Mouse (Mus musculus) heart, adult 9 months (tissue): Measurements from ENCODE around the gene 2410002F23Rik.
"Not testable (repeated sequence)": the region's sequence is repeated elsewhere in the genome, so short reads cannot be mapped to it uniquely, and the experiment has no call there.

Experiments
- DNase-seq, 2 experiments: peaks; one replicate each; pipeline ENCODE4 v3.0.0; 2022; ENCODE audit warnings: low spot score in 2 of 2

2410002F23Rik gene

GRCm38 (mm10) chr7:44262791-44263643 is 16.5 kb downstream of the 2410002F23Rik start:
- peak; percentile 69 to 92 for DNase-seq

- DNase-seq: no peak
These were observed 21.6 kb downstream of the 2410002F23Rik start for GRCm38 (mm10) chr7:44268117-44268516.

- DNase-seq: no peak
These were observed 22.9 kb downstream of the 2410002F23Rik start for GRCm38 (mm10) chr7:44269397-44269796.

GRCm38 (mm10) chr7:44271309-44271708 is 24.8 kb downstream of the 2410002F23Rik start:
- no peak for DNase-seq

- DNase-seq: no peak
These were observed 26.0 kb downstream of the 2410002F23Rik start for GRCm38 (mm10) chr7:44272546-44272945.

GRCm38 (mm10) chr7:44273446-44273845 is 26.9 kb downstream of the 2410002F23Rik start:
- DNase-seq: no peak

- DNase-seq: no peak
These were observed 27.6 kb downstream of the 2410002F23Rik start for GRCm38 (mm10) chr7:44274096-44274495.

GRCm38 (mm10) chr7:44275546-44275945 is 29.0 kb downstream of the 2410002F23Rik start:
- no peak for DNase-seq

- DNase-seq: no peak
These were observed 30.1 kb downstream of the 2410002F23Rik start for GRCm38 (mm10) chr7:44276461-44277249.

- DNase-seq: no peak
These were observed 30.7 kb downstream of the 2410002F23Rik start for GRCm38 (mm10) chr7:44277250-44277622.

GRCm38 (mm10) chr7:44280959-44281358 is 34.4 kb downstream of the 2410002F23Rik start:
- DNase-seq: no peak

- no peak for DNase-seq
These were observed 35.1 kb downstream of the 2410002F23Rik start for GRCm38 (mm10) chr7:44281586-44281985.

- no peak for DNase-seq
These were observed 41.2 kb downstream of the 2410002F23Rik start for GRCm38 (mm10) chr7:44287760-44288159.

GRCm38 (mm10) chr7:44290986-44291385 is 44.5 kb downstream of the 2410002F23Rik start:
- no peak for DNase-seq

- DNase-seq: no peak
These were observed 44.9 kb downstream of the 2410002F23Rik start for GRCm38 (mm10) chr7:44291418-44291817.

GRCm38 (mm10) chr7:44297501-44297900 is 51.0 kb downstream of the 2410002F23Rik start:
- not testable (repeated sequence) for DNase-seq
